Mouse (Mus musculus): ENCODE measurements around the gene Tas2r119. TPM values are rescaled to one million over a fixed set of nuclear protein-coding genes. Genes with fewer than 3 reads are reported as not detected.

The Tas2r119 gene
- polyA plus RNA-seq (2015; fragmentation: Nextera tagmentation; extraction: Ambion mirVana), result not detected in 2 replicates

DNA sequence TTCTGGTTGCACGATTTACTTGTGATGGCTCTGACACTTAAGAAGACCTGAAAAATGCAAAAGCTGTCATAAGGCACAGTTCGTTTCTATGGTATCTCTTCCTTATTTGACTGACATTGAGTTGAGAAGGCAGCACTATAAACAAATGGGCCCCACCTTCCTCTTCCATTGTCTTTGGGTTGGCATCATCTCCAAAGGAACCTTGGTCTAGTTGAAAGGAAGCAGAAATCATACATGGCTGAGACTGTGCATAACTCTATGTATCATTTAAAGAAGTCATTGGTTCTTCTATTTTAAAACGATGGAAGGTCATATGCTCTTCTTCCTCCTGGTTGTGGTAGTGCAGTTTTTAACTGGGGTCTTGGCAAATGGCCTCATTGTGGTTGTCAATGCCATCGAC lies at the start of gene Tas2r119:
TSS of gene Tas2r119 (plus strand) at position 301 of the 400 bp plus-strand sequence.
- Histone ChIP-seq H3K4me3 (no peak within 1 kb of the TSS), H3K9me3 (no peaks in the 10 kb centered on the region), H3K27ac (replicated peaks) (no peak within 1 kb of the TSS), H3K27me3 (no peaks in the 10 kb centered on the region), H3K4me1 (replicated peaks) (peaks cover 9% of the 10 kb centered on the region), H3K9ac (no peak within 1 kb of the TSS), H3K36me3 (no peaks in the 10 kb centered on the region), H3K4me2 (no peak within 1 kb of the TSS)
- no peak for ATAC-seq (ENCODE audit: low read depth)
- WGBS, result 93% methylated on average over 4 of the region's 4 CpGs

DNA sequence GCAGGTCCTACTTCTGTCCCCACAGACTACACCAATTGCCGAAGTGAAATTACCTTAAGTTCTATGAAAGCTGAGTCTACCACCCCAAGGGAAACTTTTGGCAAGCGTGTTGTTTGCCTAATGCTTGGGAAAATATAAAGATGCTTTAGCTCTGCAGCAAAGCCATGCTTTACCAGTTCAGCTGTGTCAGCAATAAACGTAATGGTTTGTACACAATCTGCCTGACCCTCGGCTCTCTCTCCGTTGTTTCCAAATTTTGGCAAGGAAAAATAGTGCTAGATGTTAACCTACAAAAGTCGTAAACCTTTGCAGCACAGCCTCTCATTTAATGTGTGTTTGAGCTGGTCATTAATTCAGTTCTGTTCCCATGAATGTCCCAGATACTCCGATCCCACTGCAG lies 44.8 kb upstream of the Tas2r119 start:
- 82% methylated on average over 7 of the region's 7 CpGs for WGBS
- no peaks in the 10 kb centered on the region for H3K4me1 ChIP-seq (replicated peaks)
- no peak overlapping the region for H3K4me3 ChIP-seq
- H3K4me2 ChIP-seq, result no peak overlapping the region
- ATAC-seq (ENCODE audit: low read depth), result no peak
- H3K9me3 ChIP-seq, result no peaks in the 10 kb centered on the region
- no peaks in the 10 kb centered on the region for H3K27me3 ChIP-seq
- H3K9ac ChIP-seq, result no peak overlapping the region
- no peak overlapping the region for H3K27ac ChIP-seq (replicated peaks)
- no peaks in the 10 kb centered on the region for H3K36me3 ChIP-seq

DNA sequence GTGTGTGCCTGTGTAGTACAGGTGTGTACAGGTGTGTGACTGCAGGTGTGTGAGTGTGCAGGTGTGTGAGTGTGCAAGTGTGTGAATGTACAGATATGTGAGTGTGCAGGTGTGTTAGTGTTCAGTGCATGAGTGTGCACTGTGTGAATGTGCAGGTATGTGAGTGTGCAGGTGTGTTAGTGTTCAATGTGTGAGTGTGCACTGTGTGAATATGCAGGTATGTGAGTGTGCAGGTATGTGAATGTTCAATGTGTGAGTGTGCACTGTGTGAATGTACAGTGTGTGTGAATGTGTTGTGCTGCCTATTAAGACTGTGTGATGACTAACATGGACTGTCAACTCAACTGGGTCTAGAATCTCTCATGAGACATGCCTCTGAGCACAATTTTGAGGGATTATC lies 35.4 kb upstream of the Tas2r119 start:
- H3K4me1 ChIP-seq (replicated peaks), result no peaks in the 10 kb centered on the region
- H3K4me2 ChIP-seq, result no peak overlapping the region
- H3K4me3 ChIP-seq, result no peak overlapping the region
- H3K9me3 ChIP-seq, result no peaks in the 10 kb centered on the region
- H3K36me3 ChIP-seq, result no peaks in the 10 kb centered on the region
- no peak overlapping the region for H3K27ac ChIP-seq (replicated peaks)
- no peaks in the 10 kb centered on the region for H3K27me3 ChIP-seq
- no peak overlapping the region for H3K9ac ChIP-seq
- ATAC-seq (ENCODE audit: low read depth), result no peak

DNA sequence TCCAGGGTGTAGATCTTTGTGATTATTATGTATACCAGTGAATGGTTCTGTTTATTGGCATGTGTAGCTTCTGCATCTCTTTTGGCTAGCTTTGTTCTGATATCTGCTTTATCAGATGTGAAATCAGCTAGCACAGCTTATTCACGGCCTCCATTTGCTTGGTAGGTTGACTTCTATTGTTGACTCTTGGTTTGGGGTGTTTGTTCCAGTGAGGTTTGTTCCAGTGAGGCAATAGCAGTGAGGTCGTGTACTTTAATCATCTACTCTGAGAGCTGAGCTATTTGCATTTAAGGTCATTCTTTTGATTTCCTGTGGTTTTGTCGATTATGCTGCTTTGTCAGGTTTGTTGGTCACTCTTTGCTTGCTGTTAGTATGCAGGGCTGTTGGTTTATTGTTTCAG lies 32.8 kb upstream of the Tas2r119 start:
- no peak for ATAC-seq (ENCODE audit: low read depth)
- WGBS, result 69% methylated on average over 3 of the region's 3 CpGs
- Histone ChIP-seq H3K27me3 (no peaks in the 10 kb centered on the region), H3K4me1 (replicated peaks) (no peaks in the 10 kb centered on the region), H3K4me3 (no peak overlapping the region), H3K36me3 (no peaks in the 10 kb centered on the region), H3K27ac (replicated peaks) (no peak overlapping the region), H3K4me2 (no peak overlapping the region), H3K9me3 (no peaks in the 10 kb centered on the region), H3K9ac (no peak overlapping the region)

DNA sequence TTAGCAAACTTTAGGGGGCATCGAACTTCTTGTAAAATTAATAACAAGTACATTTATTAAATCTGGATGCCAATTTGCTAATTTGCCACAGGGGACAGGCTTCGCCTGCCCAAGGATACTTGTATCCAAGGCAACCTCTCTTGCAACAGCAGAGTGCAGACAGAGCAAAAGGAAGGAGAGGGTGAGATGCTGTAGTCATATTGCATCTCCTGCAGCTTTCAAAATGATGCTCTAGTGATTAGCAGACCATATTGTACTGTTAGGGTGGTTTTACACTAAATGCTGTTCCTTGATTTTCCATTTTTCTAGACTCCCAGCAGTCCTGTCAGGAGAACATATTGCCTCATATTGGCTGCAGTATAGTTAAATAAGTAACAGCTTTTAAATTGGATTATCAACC lies 23.7 kb upstream of the Tas2r119 start:
- no peaks in the 10 kb centered on the region for H3K9me3 ChIP-seq
- no peak overlapping the region for H3K4me3 ChIP-seq
- 83% methylated on average over 2 of the region's 2 CpGs for WGBS
- no peak overlapping the region for H3K4me2 ChIP-seq
- no peak overlapping the region for H3K27ac ChIP-seq (replicated peaks)
- H3K36me3 ChIP-seq, result no peaks in the 10 kb centered on the region
- ATAC-seq (ENCODE audit: low read depth), result peak; percentile 45; the same call in 1 of the 2 replicates
- no peaks in the 10 kb centered on the region for H3K27me3 ChIP-seq
- no peak overlapping the region for H3K9ac ChIP-seq
- H3K4me1 ChIP-seq (replicated peaks), result peaks cover 11% of the 10 kb centered on the region

DNA sequence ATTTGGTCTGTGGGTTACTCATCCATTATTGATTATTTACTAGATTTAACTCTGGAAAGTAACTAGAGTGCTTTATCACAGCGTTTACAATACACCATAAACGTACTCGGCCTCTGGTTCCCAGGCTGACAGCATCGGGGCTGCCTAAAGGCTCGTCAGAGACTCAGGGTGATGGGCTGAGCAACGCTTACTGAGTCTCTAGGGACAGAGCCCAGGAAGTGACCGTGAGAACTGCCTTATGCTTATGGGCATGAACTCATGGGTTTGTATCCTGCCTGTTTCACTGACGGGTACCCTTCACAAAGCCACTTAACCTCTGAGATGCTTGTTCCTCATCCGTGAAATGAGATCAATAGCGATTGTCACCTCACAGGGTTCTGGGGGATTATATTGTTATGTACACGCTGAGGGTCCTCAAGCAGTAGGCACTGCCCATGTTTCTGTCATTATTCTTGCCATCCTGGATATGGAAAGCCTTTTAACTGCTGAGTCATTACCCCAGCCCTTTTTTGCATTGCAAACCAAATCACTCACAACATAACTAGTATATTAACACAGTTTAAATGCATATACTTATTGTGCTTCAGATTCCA lies 23.1 kb upstream of the Tas2r119 start:
- Histone ChIP-seq H3K36me3 (no peaks in the 10 kb centered on the region), H3K4me3 (no peak overlapping the region), H3K4me2 (no peak overlapping the region), H3K27ac (replicated peaks) (no peak overlapping the region), H3K9ac (no peak overlapping the region), H3K9me3 (no peaks in the 10 kb centered on the region), H3K4me1 (replicated peaks) (peaks cover 11% of the 10 kb centered on the region), H3K27me3 (no peaks in the 10 kb centered on the region)
- 38% methylated on average over 11 of the region's 11 CpGs for WGBS
- peak; percentile 69 for ATAC-seq (ENCODE audit: low read depth)

DNA sequence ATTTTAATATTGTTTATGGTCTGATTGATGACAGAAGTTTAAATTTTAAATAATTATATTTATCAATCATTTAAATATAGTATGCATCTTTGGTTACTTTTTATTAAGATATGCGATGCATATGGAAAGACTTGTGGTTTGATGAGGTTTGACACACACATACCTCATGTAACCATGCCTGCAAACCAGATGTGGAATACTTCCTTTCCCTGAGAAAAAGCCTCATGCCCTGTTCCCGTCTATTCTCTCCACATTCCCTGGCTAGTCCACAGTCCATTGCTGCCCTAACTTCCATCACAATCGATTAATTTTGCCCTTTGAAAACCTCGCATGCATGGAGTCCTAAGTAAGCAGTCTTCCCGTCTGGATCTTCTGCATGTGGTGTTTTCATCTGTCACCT lies 21.0 kb upstream of the Tas2r119 start:
- Histone ChIP-seq H3K4me3 (no peak overlapping the region), H3K36me3 (no peaks in the 10 kb centered on the region), H3K4me2 (no peak overlapping the region), H3K27ac (replicated peaks) (no peak overlapping the region), H3K9me3 (no peaks in the 10 kb centered on the region), H3K27me3 (no peaks in the 10 kb centered on the region), H3K9ac (no peak overlapping the region), H3K4me1 (replicated peaks) (peaks cover 11% of the 10 kb centered on the region)
- ATAC-seq (ENCODE audit: low read depth), result no peak
- WGBS, result 72% methylated on average over 5 of the region's 5 CpGs

DNA sequence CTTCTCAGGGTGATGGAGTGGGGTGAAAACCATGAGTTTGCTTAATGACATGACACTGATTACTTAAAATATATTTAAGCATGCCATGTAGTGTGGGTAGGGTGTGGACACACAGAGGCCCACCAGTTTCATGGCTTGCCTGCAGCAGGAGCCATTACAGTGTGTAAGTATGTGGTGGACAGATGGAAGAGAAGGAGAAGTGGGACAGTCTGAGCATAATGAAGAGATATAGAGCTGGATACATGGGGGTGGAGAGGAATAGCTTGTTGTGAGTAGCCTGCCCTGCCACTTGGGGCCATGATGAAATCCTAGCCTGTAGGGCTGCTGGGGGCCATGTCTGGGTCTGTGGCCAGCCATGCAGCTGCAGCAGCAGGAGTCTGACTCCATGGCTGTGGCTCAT lies 16.8 kb upstream of the Tas2r119 start:
- H3K9ac ChIP-seq, result no peak overlapping the region
- no peaks in the 10 kb centered on the region for H3K9me3 ChIP-seq
- no peak for ATAC-seq (ENCODE audit: low read depth)
- no peak overlapping the region for H3K27ac ChIP-seq (replicated peaks)
- H3K4me1 ChIP-seq (replicated peaks), result no peaks in the 10 kb centered on the region
- H3K27me3 ChIP-seq, result no peaks in the 10 kb centered on the region
- no peaks in the 10 kb centered on the region for H3K36me3 ChIP-seq
- H3K4me2 ChIP-seq, result no peak overlapping the region
- H3K4me3 ChIP-seq, result no peak overlapping the region

DNA sequence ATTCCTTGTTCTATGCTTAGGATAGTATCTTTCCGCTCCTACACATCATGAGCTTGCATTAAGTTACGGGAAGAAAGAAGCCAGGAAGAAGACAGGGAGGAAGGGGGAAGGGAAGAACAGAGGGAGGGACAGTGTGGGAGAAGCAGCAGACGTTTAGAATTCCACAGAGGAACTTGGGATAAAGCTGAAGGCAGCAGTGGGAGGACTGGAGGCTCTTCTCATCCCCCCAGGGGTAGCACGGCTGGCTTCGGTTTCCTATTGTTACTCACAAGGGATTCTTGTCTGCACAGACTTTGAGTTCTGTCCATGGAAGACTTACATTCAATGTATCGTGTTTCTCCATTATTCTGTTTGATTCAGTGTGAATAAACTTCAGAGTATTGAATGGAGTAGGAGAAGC lies 5.3 kb upstream of the Tas2r119 start:
- H3K9ac ChIP-seq, result no peak overlapping the region
- no peaks in the 10 kb centered on the region for H3K9me3 ChIP-seq
- ATAC-seq (ENCODE audit: low read depth), result no peak
- 36% methylated on average over 6 of the region's 6 CpGs for WGBS
- no peaks in the 10 kb centered on the region for H3K27me3 ChIP-seq
- H3K4me2 ChIP-seq, result no peak overlapping the region
- no peaks in the 10 kb centered on the region for H3K36me3 ChIP-seq
- no peak overlapping the region for H3K27ac ChIP-seq (replicated peaks)
- no peak overlapping the region for H3K4me3 ChIP-seq
- peaks cover 15% of the 10 kb centered on the region for H3K4me1 ChIP-seq (replicated peaks)

DNA sequence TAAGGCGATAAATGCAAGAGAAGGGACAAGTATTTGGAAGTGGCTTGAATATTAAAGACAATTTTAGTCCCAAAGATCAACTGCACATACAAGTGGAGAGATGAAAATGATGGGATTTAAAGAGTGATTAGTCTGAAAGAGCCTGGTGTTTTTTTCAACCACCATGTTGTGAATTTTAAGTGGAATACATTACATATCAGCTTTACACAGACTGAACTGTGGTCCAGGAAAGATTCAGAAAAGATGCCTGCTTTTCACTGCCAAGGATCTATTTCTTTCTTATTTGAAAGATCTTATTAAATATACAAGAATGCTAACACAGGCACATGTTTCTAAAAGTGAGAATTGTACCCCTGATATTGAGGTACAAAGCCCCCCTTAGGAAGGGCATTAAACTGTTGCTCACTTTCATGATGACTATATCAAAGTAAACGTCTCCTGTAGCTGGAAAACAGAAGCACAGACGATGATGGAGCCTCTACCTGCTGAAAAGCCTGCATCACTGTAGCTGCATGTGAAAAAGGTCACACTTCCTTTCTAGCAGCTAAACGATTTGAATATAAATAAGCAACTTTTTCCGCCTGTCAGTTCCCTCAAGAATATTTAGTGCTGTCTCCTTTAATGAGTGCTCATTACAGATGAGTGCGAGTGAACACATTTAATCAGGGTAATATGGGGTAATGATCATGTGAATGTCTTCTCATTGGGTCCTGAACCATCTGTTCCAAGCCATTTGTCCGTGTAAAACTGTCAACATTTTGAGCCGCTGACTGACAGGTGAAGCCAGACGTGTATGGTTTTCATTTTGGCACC lies 4.7 kb upstream of the Tas2r119 start:
- H3K36me3 ChIP-seq, result no peaks in the 10 kb centered on the region
- no peak overlapping the region for H3K9ac ChIP-seq
- H3K4me1 ChIP-seq (replicated peaks), result peaks cover 15% of the 10 kb centered on the region
- H3K27ac ChIP-seq (replicated peaks), result no peak overlapping the region
- no peak overlapping the region for H3K4me2 ChIP-seq
- H3K27me3 ChIP-seq, result no peaks in the 10 kb centered on the region
- no peaks in the 10 kb centered on the region for H3K9me3 ChIP-seq
- 28% methylated on average over 9 of the region's 9 CpGs for WGBS
- H3K4me3 ChIP-seq, result no peak overlapping the region
- ATAC-seq (ENCODE audit: low read depth), result peak; percentile 84

DNA sequence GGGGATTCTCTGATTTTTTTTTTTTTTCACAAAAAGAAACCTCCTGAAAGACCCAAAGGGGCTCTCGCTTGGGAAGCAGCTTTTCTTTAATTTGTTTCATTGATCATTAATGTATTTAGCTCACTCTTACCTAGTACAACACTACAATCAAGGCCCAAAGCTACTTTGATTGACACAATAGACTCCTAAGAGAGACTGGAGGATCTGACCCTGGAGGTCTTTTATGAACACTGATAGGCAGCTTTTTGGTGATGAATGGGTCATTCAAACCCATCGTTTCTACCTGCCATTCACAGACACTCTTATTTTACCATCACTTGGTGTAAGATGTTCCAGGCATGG lies 4.1 kb upstream of the Tas2r119 start:
- no peak for ATAC-seq (ENCODE audit: low read depth)
- 67% methylated on average over 2 of the region's 2 CpGs for WGBS

DNA sequence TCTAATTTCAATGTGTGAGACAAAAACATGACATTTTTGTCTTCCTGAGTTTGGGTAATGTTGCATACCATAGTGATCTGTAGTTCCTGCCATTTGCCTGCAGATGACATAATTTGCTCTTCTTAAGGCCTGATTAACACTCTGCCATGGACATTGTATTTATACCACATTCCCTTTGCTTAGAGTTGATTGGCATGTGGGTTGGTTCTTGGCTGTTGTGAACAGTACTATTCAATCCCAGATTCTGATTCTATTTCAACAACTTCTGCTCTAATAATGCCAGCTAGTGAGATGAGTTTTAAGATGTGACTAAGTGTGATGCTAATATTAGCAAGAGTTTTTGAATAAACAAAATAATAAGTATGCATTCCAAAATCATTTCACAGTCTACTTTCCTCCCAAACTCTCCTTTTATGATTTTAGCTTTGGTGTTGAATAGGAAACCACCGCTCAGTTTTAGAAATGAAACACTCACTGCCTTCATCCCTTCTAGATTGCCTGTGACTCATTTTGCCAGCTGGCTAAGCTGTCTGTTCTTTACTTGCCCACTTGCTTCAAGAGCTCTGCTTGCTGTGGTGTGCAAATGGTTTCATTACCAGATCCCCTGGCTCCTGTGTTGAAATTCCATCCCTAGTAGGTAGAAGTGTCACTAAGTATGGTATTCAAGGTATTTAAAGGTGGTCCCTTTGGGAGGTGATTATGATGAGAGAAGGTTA lies 3.1 kb downstream of the Tas2r119 start:
- Histone ChIP-seq H3K36me3 (no peaks in the 10 kb centered on the region), H3K4me2 (no peak overlapping the region), H3K9ac (no peak overlapping the region), H3K27me3 (no peaks in the 10 kb centered on the region), H3K9me3 (no peaks in the 10 kb centered on the region), H3K4me3 (no peak overlapping the region), H3K4me1 (replicated peaks) (no peaks in the 10 kb centered on the region), H3K27ac (replicated peaks) (no peak overlapping the region)
- 92% methylated on average over 1 of the region's 1 CpGs for WGBS
- no peak for ATAC-seq (ENCODE audit: low read depth)

More for the DNA sequence above, 4.1 kb upstream of the Tas2r119 start:
- H3K9ac ChIP-seq, result no peak overlapping the region
- peaks cover 15% of the 10 kb centered on the region for H3K4me1 ChIP-seq (replicated peaks)
- H3K36me3 ChIP-seq, result no peaks in the 10 kb centered on the region
- H3K27ac ChIP-seq (replicated peaks), result no peak overlapping the region
- H3K4me3 ChIP-seq, result no peak overlapping the region
- H3K9me3 ChIP-seq, result no peaks in the 10 kb centered on the region
- no peak overlapping the region for H3K4me2 ChIP-seq
- no peaks in the 10 kb centered on the region for H3K27me3 ChIP-seq

Data from neural tube, embryonic 13.5 days (tissue).